Mouse (Mus musculus) midbrain, embryonic 10.5 days (tissue): ENCODE data around the gene Calr4. TPM values are rescaled to one million over a fixed set of nuclear protein-coding genes. Genes with fewer than 3 reads are reported as not detected.

ENCODE experiments used
- DNase-seq: peaks from one replicate; pipeline ENCODE4 v3.0.0-alpha.2; 2017; ENCODE audit warnings: low spot score
- H3K27ac ChIP-seq: fragments of 300-500 bp; sonication (generic); replicated peaks from 2 replicates; pipeline ENCODE4 v1.5.1; 2016; ENCODE audit warnings: mild to moderate bottlenecking
- H3K27me3 ChIP-seq: fragments of 300-500 bp; sonication (generic); 2 replicates; pipeline ENCODE4 v1.6.1; 2016; ENCODE audit warnings: low read depth, mild to moderate bottlenecking; ENCODE audit not compliant: poor library complexity, severe bottlenecking
- H3K36me3 ChIP-seq: fragments of 300-500 bp; sonication (generic); 2 replicates; pipeline ENCODE4 v1.6.1; 2016; ENCODE audit warnings: mild to moderate bottlenecking, moderate library complexity
- H3K4me1 ChIP-seq: fragments of 300-500 bp; sonication (generic); 2 replicates; pipeline ENCODE4 v1.6.1; 2016
- H3K4me3 ChIP-seq: fragments of 300-500 bp; sonication (generic); 2 replicates; pipeline ENCODE4 v1.5.1; 2016; ENCODE audit warnings: mild to moderate bottlenecking, moderate library complexity
- H3K9me3 ChIP-seq: fragments of 300-500 bp; sonication (generic); replicated peaks from 2 replicates; pipeline ENCODE4 v1.6.1; 2016; ENCODE audit warnings: mild to moderate bottlenecking
- WGBS: fragments of 180-500 bp; shearing (Covaris S2); methylation state at CpG from one replicate; pipeline ENCODE4 v1.1.7; 2016; 5-methylcytosine and 5-hydroxymethylcytosine counted together
- polyA plus RNA-seq: library from polyadenylated mRNA; unstranded; fragments of >200 nt; fragmentation: Nextera tagmentation; extraction: Ambion mirVana; gene quantifications from 2 replicates; pipeline ENCODE4 v1.2.1, GENCODE M21; 2016

Calr4 gene
- polyA plus RNA-seq, 1 experiment from 2014 or later = 0.07 TPM

GRCm38 (mm10) chr4:109213986-109214385 is 20.3 kb upstream of the Calr4 start:
- WGBS = 77% methylated on average over 3 of the region's 3 CpGs

DNA sequence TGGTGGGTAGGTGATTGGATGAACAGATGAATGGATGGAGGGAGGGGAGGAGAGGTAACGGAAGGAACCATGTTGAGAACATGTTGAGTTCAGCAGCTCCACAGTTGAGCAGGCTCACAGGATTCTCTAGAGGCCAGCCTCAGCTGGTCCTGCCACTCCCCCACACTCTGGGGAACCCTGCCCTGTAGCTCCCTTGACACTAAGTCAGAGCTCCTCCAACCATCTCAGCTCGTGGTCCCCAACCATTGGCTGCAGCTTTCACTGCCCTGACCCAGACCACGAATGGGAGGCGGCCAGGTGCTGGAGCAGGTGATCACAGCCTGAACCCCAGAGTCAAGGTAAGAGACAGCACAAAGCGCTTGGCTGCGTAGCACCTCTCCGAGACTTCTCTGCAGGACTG is 16.3 kb upstream of the Calr4 start:
- H3K36me3 ChIP-seq = no peaks in the 10 kb centered on the region
- H3K4me1 ChIP-seq = no peaks in the 10 kb centered on the region
- no peaks in the 10 kb centered on the region for H3K27me3 ChIP-seq
- 79% methylated on average over 7 of the region's 7 CpGs for WGBS
- H3K4me3 ChIP-seq = no peak overlapping the region
- no peak for DNase-seq
- H3K9me3 ChIP-seq = no peaks in the 10 kb centered on the region
- H3K27ac ChIP-seq = no peak overlapping the region

More at GRCm38 (mm10) chr4:109213986-109214385, 20.3 kb upstream of the Calr4 start:
- no peaks in the 10 kb centered on the region for H3K36me3 ChIP-seq
- no peak overlapping the region for H3K4me3 ChIP-seq
- no peak for DNase-seq
- H3K27me3 ChIP-seq = no peaks in the 10 kb centered on the region
- peaks cover 10% of the 10 kb centered on the region for H3K4me1 ChIP-seq
- no peak overlapping the region for H3K27ac ChIP-seq
- no peaks in the 10 kb centered on the region for H3K9me3 ChIP-seq

DNA sequence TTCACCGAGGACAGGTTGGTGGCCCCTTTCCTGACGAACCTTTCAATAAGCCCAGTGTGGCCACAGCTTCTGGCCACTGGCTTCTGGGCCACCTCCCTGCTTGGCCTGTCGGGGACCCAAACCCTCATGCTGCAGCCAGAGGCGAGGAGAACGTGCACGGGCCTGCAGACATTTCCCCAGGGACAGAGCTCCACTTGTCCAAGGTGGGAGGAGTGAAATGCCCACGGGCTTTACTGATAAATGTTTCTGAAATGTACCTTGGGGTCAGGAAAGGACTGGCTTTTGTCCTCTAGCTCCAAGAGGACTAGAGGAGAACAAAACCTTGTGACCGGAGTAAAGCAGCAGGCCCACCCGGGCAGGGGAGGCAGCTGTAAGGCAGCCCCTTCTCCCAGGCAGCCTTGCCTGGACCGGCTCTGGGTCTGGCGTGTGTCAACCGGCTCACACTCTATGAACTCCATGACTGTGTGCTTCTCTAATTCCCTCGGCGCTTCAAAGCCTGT is 13.8 kb upstream of the Calr4 start:
- Histone ChIP-seq H3K4me3 (no peak overlapping the region), H3K27me3 (no peaks in the 10 kb centered on the region), H3K4me1 (peaks cover 7% of the 10 kb centered on the region; the same call in 1 of the 2 replicates), H3K27ac (0 out of 2 replicates have a peak overlapping the region, but pooled peaks have one; percentile 23), H3K36me3 (no peaks in the 10 kb centered on the region), H3K9me3 (no peaks in the 10 kb centered on the region)
- no peak for DNase-seq
- WGBS = 79% methylated on average over 14 of the region's 14 CpGs

GRCm38 (mm10) chr4:109222001-109222400 is 12.3 kb upstream of the Calr4 start:
- Histone ChIP-seq H3K27ac (no peak overlapping the region), H3K4me3 (no peak overlapping the region), H3K36me3 (no peaks in the 10 kb centered on the region), H3K27me3 (no peaks in the 10 kb centered on the region), H3K9me3 (no peaks in the 10 kb centered on the region), H3K4me1 (peaks cover 7% of the 10 kb centered on the region; the same call in 1 of the 2 replicates)
- 83% methylated on average over 3 of the region's 3 CpGs for WGBS
- DNase-seq = no peak

DNA sequence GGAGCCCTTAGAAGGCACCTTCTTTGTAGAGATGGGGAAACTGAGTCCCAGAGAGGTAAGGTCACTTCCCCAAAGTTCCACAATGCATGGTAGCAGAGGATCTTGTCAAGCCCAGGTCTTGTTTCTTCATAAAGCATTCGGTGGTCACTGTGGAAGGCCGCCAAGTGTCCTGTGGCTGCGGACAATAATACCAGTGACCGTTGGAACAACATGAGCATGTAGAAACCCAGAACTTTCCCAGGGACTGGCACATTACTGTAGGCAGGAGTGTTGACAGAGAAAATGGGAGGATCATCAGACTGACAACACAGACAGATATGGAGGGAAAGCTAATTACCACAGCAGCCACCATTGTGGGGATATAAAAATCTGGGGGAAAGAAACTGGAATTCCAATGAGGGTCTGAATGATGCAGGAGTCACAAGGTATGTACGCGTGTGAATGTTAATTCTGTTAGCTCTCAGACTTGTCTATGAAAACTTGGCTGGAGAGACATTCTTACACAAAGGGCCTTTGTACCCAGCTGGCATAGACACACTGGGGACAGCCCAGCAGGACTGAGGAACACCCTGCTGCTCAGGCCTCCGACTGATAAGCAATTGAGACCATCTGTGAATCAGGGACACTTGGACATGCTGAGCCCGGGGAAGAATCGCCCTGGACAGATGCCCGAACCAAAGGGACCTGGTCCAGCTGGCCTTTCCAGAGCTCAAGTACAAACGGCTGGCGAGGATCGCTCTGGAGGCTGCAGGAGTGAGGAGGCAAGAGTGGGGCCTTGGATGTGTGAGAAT is 9.3 kb upstream of the Calr4 start:
- Histone ChIP-seq H3K36me3 (no peaks in the 10 kb centered on the region), H3K27me3 (no peaks in the 10 kb centered on the region), H3K9me3 (no peaks in the 10 kb centered on the region), H3K27ac (no peak overlapping the region; the same call in 1 of the 2 replicates), H3K4me1 (peaks cover 10% of the 10 kb centered on the region; the same call in 1 of the 2 replicates), H3K4me3 (no peak overlapping the region)
- DNase-seq = no peak
- WGBS = 74% methylated on average over 13 of the region's 13 CpGs

- no peaks in the 10 kb centered on the region for H3K9me3 ChIP-seq
- no peaks in the 10 kb centered on the region for H3K36me3 ChIP-seq
- H3K27ac ChIP-seq = no peak overlapping the region
- WGBS = 80% methylated on average over 6 of the region's 6 CpGs
- H3K4me1 ChIP-seq = peaks cover 11% of the 10 kb centered on the region; the same call in 1 of the 2 replicates
- no peak for DNase-seq
- H3K4me3 ChIP-seq = no peak overlapping the region
- no peaks in the 10 kb centered on the region for H3K27me3 ChIP-seq
Measured at GRCm38 (mm10) chr4:109225606-109226005, 8.7 kb upstream of the Calr4 start.

DNA sequence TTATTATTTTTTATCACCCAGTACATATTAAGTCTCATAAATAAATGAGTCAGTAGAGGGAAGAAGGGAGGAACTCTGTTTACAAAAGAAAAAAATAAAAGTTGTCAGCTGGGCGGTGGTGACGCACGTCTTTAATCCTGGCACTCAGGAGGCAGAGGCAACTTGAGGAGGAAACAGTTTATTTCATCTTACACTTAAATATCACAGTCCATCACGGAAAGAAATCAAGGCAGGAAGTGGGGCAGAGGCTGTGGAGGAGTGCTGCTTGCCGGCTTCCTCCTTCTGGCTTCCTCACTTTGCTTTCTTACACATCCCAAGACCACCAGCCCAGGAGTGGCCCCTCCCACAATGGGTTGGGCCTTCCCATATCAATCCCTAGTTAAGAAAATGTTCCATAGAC is 8.2 kb upstream of the Calr4 start:
- Histone ChIP-seq H3K27ac (no peak overlapping the region), H3K4me3 (no peak overlapping the region), H3K9me3 (no peaks in the 10 kb centered on the region), H3K36me3 (no peaks in the 10 kb centered on the region), H3K4me1 (peaks cover 11% of the 10 kb centered on the region; the same call in 1 of the 2 replicates), H3K27me3 (no peaks in the 10 kb centered on the region)
- WGBS = 78% methylated on average over 5 of the region's 5 CpGs
- DNase-seq = no peak

GRCm38 (mm10) chr4:109229766-109230279 is 4.5 kb upstream of the Calr4 start:
- 65% methylated on average over 7 of the region's 7 CpGs for WGBS
- DNase-seq = no peak
- H3K36me3 ChIP-seq = no peaks in the 10 kb centered on the region
- no peaks in the 10 kb centered on the region for H3K9me3 ChIP-seq
- H3K27me3 ChIP-seq = no peaks in the 10 kb centered on the region
- no peak overlapping the region for H3K27ac ChIP-seq
- H3K4me1 ChIP-seq = peaks cover 9% of the 10 kb centered on the region; the same call in 1 of the 2 replicates
- H3K4me3 ChIP-seq = no peak overlapping the region

DNA sequence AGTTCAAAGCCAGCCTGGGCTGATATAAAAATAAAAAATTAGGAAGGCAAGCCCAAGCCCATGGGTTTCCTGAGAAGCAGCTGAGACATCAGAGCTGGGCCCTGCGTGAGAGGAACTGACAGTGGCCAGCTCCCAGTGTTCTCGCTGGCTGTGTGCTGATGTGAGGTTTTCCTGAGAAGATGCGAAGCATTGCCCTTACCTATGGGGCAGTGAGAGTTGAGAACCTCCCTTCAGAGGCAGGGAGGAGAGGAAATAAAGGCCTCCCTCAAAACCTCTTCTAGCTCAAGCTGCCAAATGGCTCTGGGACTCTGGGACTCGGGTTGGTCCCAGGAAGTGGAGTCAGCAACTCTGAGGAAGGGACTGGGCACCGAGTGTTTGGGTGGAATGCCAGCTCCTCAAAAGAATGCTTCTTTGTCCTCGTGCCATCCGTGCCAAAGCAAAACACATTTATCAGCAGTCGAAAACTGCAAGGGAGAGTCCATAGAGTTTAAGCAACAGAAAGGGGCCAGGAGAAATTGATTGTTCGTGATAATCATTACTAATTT is 593 bp downstream of the Calr4 start:
- DNase-seq = no peak
- no peaks in the 10 kb centered on the region for H3K36me3 ChIP-seq
- no peaks in the 10 kb centered on the region for H3K9me3 ChIP-seq
- H3K4me1 ChIP-seq = peaks cover 7% of the 10 kb centered on the region; the same call in 1 of the 2 replicates
- H3K27ac ChIP-seq = no peak overlapping the region
- no peaks in the 10 kb centered on the region for H3K27me3 ChIP-seq
- WGBS = 83% methylated on average over 9 of the region's 9 CpGs
- no peak overlapping the region for H3K4me3 ChIP-seq

DNA sequence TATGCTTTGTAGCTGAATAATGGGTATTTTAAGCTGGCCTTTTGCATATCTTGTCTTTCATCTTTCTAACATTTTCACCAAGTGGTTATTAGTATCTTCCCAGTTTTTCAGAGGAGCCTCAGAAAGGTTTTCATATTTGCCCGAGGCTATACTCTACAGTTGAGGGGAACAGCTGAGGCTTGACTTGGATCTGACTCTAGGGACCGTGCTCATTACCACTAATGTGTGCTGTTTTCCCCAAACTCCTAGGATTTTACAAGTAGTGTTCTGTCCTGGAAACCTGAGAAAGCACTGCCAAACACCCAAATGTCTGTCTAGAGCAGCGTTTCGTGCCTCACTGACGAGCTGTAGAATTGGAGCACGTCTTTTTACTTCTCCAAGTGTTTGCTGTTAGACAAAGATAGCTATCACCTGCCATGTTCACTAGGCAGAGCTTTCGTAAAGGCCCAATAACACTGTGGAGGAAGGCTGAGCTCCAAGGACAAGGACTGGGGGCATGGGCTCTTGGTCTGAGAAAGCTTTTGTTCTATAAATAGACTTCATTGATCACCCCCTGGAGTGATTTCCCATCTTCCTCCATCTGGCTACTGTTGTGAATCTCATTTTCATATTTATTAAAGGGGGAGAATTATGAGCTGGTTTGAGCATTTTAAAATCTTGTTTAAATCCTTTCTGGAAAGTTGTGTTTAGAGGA is 2.0 kb downstream of the Calr4 start:
- Histone ChIP-seq H3K27ac (no peak overlapping the region), H3K9me3 (no peaks in the 10 kb centered on the region), H3K27me3 (no peaks in the 10 kb centered on the region), H3K4me1 (peaks cover 10% of the 10 kb centered on the region), H3K4me3 (no peak overlapping the region), H3K36me3 (no peaks in the 10 kb centered on the region)
- 84% methylated on average over 7 of the region's 7 CpGs for WGBS
- DNase-seq = no peak

GRCm38 (mm10) chr4:109238428-109239268 is 4.4 kb downstream of the Calr4 start:
- 90% methylated on average over 24 of the region's 24 CpGs for WGBS
- no peaks in the 10 kb centered on the region for H3K9me3 ChIP-seq
- no peaks in the 10 kb centered on the region for H3K27me3 ChIP-seq
- H3K4me1 ChIP-seq = peaks cover 15% of the 10 kb centered on the region
- DNase-seq = no peak
- H3K4me3 ChIP-seq = no peak overlapping the region
- no peaks in the 10 kb centered on the region for H3K36me3 ChIP-seq
- H3K27ac ChIP-seq = no peak overlapping the region

GRCm38 (mm10) chr4:109241221-109241620 is 6.9 kb downstream of the Calr4 start:
- H3K9me3 ChIP-seq = no peaks in the 10 kb centered on the region
- H3K27me3 ChIP-seq = no peaks in the 10 kb centered on the region
- H3K36me3 ChIP-seq = no peaks in the 10 kb centered on the region
- H3K4me1 ChIP-seq = peaks cover 15% of the 10 kb centered on the region
- H3K4me3 ChIP-seq = no peak overlapping the region
- no peak overlapping the region for H3K27ac ChIP-seq
- peak; percentile 20 for DNase-seq
